Comparison of ENCODE assay signal across 11 mouse cellular contexts in the genomic region with DNA sequence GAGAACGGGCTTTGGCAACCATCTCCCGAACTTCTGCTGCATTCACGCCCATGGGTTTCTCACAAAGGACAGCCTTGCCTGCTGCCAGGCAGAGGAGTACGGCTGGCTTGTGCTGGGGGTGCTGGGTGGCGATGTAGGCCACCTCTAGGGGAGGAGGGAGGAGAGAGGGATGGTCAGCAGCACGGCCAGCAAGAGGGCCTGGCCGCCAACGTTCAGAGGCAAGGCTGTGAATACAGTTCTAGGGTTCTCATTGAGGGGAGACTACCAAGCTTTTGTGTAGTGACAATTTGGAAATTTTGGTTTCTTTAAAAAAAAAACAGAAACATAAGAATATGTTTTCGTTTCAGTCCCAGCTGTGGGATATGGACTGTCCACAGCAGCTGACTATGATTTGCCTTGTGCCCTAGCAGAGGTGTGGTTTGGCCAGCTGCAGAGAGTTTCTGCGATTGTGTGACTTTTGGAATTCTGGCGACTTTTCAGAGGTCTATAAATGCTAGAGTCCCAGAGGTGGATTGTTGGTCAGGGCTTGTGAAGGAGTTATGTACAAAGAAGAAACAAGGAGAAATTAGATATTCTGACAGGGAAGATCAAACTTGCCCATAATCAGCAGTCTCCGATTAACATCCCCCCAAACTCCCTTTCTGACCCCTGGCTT. TPM values are rescaled to one million over a fixed set of nuclear protein-coding genes. Genes with fewer than 3 reads are reported as not detected.
A peak's percentile ranks its signal among the peaks of the same experiment; 100 is the strongest.
DNase-seq lines count a peak whose midpoint lies in the region; ATAC-seq and TF ChIP-seq lines count a peak whose summit lies in the region.
"Had no signal": no experiment of that assay in that cellular context is flagged by ENCODE, and none has a peak within 500 bp of the region (broad histone marks: within the 10 kb centered on the region; RNA-seq: fewer than 3 reads in every experiment).

A gene (minus strand): TSS at position 51 of the 655 bp plus-strand sequence.

- peaks cover 21% of the 10 kb centered on the region for H3K4me1 ChIP-seq in hindbrain, embryonic 12.5 days
- peaks cover 8% of the 10 kb centered on the region for H3K4me1 ChIP-seq in hindbrain, embryonic 16.5 days (ENCODE audit: control insufficient read depth, insufficient read depth, low read depth, low read length)
- peaks cover 70% of the 10 kb centered on the region for H3K4me1 ChIP-seq in G1E (ENCODE audit: insufficient read depth, low read depth, low read length)
- peaks cover 21% of the 10 kb centered on the region for H3K4me1 ChIP-seq in limb, embryonic 15.5 days

- DNase-seq in G1E (ENCODE audit: low spot score): no peak
- no peak for DNase-seq in adrenal gland, postnatal 36 days
- no peak for DNase-seq in T-cell, adult 2 months (ENCODE audit: low spot score)
- DNase-seq in urinary bladder, postnatal 10 days (ENCODE audit: low spot score): no peak
- DNase-seq in B cell, adult 2 months: no peak
- DNase-seq: cerebellum, postnatal 36 days; thymus, postnatal 14 days had no signal

- no peak within 1 kb of the TSS for H3K4me3 ChIP-seq in hindbrain, embryonic 12.5 days
- no peak within 1 kb of the TSS for H3K4me3 ChIP-seq in hindbrain, embryonic 16.5 days (ENCODE audit: low read length)
- H3K4me3 ChIP-seq in G1E (ENCODE audit: low read depth, low read length): peak within 1 kb of the TSS; percentile 61; the same call in 1 of the 2 replicates
- no peak within 1 kb of the TSS for H3K4me3 ChIP-seq in limb, embryonic 15.5 days

- no peak for TF ChIP-seq CTCF in G1E (IDR thresholded peaks at IDR 0.05; ENCODE audit: low read depth, low read length)

- no peak for ATAC-seq in hindbrain, embryonic 12.5 days (ENCODE audit: low FRiP score)
- ATAC-seq in hindbrain, embryonic 16.5 days: no peak
- ATAC-seq in G1E (ENCODE audit: extremely low read depth, insufficient number of reproducible peaks, low FRiP score, poor library complexity, severe bottlenecking): no peak
- ATAC-seq in limb, embryonic 15.5 days (ENCODE audit: insufficient number of reproducible peaks, low FRiP score, low TSS enrichment, low read depth): no peak

- peak within 1 kb of the TSS; percentile 45; the same call in 1 of the 2 replicates for H3K27ac ChIP-seq in hindbrain, embryonic 12.5 days
- no peak within 1 kb of the TSS for H3K27ac ChIP-seq in hindbrain, embryonic 16.5 days (ENCODE audit: low read depth, low read length)
- peak within 1 kb of the TSS; percentile 83 for H3K27ac ChIP-seq in limb, embryonic 15.5 days

- 81% methylated on average over 12 of the region's 12 CpGs for WGBS in hindbrain, embryonic 12.5 days
- WGBS in hindbrain, embryonic 16.5 days: 83% methylated on average over 12 of the region's 12 CpGs
- 67% methylated on average over 12 of the region's 12 CpGs for WGBS in limb, embryonic 15.5 days

- H3K4me2 ChIP-seq in hindbrain, embryonic 12.5 days (replicated peaks): no peak within 1 kb of the TSS
- H3K4me2 ChIP-seq in hindbrain, embryonic 16.5 days (ENCODE audit: low read length): no peak within 1 kb of the TSS
- H3K4me2 ChIP-seq in limb, embryonic 15.5 days: no peak within 1 kb of the TSS

- no peaks in the 10 kb centered on the region for H3K36me3 ChIP-seq in hindbrain, embryonic 12.5 days
- no peaks in the 10 kb centered on the region; the same call in 1 of the 2 replicates for H3K36me3 ChIP-seq in hindbrain, embryonic 16.5 days (ENCODE audit: control insufficient read depth, insufficient read depth, low read length)
- H3K36me3 ChIP-seq in G1E (replicated peaks): peaks cover 21% of the 10 kb centered on the region
- no peaks in the 10 kb centered on the region for H3K36me3 ChIP-seq in limb, embryonic 15.5 days

- H3K9me3 ChIP-seq in hindbrain, embryonic 12.5 days (replicated peaks): no peaks in the 10 kb centered on the region
- H3K9me3 ChIP-seq in hindbrain, embryonic 16.5 days (ENCODE audit: control insufficient read depth, low read length): no peaks in the 10 kb centered on the region
- no peaks in the 10 kb centered on the region for H3K9me3 ChIP-seq in G1E (replicated peaks)
- H3K9me3 ChIP-seq in limb, embryonic 15.5 days: no peaks in the 10 kb centered on the region

- H3K9ac ChIP-seq in hindbrain, embryonic 12.5 days: no peak within 1 kb of the TSS
- no peak within 1 kb of the TSS for H3K9ac ChIP-seq in hindbrain, embryonic 16.5 days (ENCODE audit: low read depth, low read length)
- H3K9ac ChIP-seq in limb, embryonic 15.5 days: no peak within 1 kb of the TSS

- H3K27me3 ChIP-seq in hindbrain, embryonic 12.5 days: no peaks in the 10 kb centered on the region
- no peaks in the 10 kb centered on the region for H3K27me3 ChIP-seq in hindbrain, embryonic 16.5 days (replicated peaks; ENCODE audit: control insufficient read depth, insufficient read depth, low read length)
- no peaks in the 10 kb centered on the region for H3K27me3 ChIP-seq in G1E (ENCODE audit: insufficient read depth, low read length)
- no peaks in the 10 kb centered on the region for H3K27me3 ChIP-seq in limb, embryonic 15.5 days

RNA-seq across cellular contexts. Expression of the gene that starts here (rescaled TPM):
- polyA plus RNA-seq in hindbrain, embryonic 12.5 days (2016; fragmentation: Nextera tagmentation; extraction: Ambion mirVana): not detected in 2 replicates
- polyA plus RNA-seq in hindbrain, embryonic 16.5 days (2015; fragmentation: Nextera tagmentation; extraction: Ambion mirVana): not detected in 2 replicates
- total RNA-seq in G1E (2014; fragmentation: Nextera tagmentation) (not detected in 2 replicates), G1E (2017) (not detected in 2 replicates)
- polyA plus RNA-seq in G1E (2012): not detected in 2 replicates
- total RNA-seq in adrenal gland, postnatal 36 days (2021): 10 to 100 TPM; 39.2 to 52.3 TPM
- polyA plus RNA-seq in limb, embryonic 15.5 days (2015; fragmentation: Nextera tagmentation; extraction: Ambion mirVana): not detected in 2 replicates
- polyA plus RNA-seq: limb, embryonic 11.5 days had no signal

Comparison
In these comparisons a context has a peak if more than half of its experiments do, and no peak if none do; other contexts are left out.
1. RNA of the gene that starts here (total RNA-seq): 39.2 to 52.3 TPM in adrenal gland, postnatal 36 days; not detected in G1E; every median in the first group is over 10 times any median in the second.